Mouse (Mus musculus): ENCODE measurements around the gene Snta1. TPM values are rescaled to one million over a fixed set of nuclear protein-coding genes. Genes with fewer than 3 reads are reported as not detected.
A peak's percentile ranks its signal among the peaks of the same experiment; 100 is the strongest.
"Not testable (repeated sequence)": the region's sequence is repeated elsewhere in the genome, so short reads cannot be mapped to it uniquely, and the experiment has no call there.

Snta1 gene
- total RNA-seq, 2 experiments from 2014 or later = 88.8 to 90.4 TPM

- peak; percentile 54 for DNase-seq (ENCODE audit: low spot score)
- intact Hi-C loops (cut with DNase I) = loop anchor here (2.0 kb wide), 1 partner anchor 32 kb away; no protein-coding TSS in a partner anchor
Observed at GRCm38 (mm10) chr2:154374807-154375601, 32.9 kb downstream of the Snta1 start.

- DNase-seq (ENCODE audit: low spot score) = no peak
- intact Hi-C loops (cut with DNase I) = loop anchor here (2.0 kb wide), 1 partner anchor 33 kb away; no protein-coding TSS in a partner anchor
Observed at GRCm38 (mm10) chr2:154373961-154374632, 33.8 kb downstream of the Snta1 start.

GRCm38 (mm10) chr2:154372842-154373500, 34.9 kb downstream of the Snta1 start, which contains the start of gene Cdk5rap1:
Gene Cdk5rap1, minus strand, starts transcription at chr2:154373010.
- intact Hi-C loops (cut with DNase I) = no loop called here
- no peak for DNase-seq (ENCODE audit: low spot score)

GRCm38 (mm10) chr2:154372151-154372829, 35.6 kb downstream of the Snta1 start:
- intact Hi-C loops (cut with DNase I) = no loop called here
- peak; percentile 71 for DNase-seq (ENCODE audit: low spot score)

GRCm38 (mm10) chr2:154367510-154367909, 40.4 kb downstream of the Snta1 start:
- intact Hi-C loops (cut with DNase I) = no loop called here
- no peak for DNase-seq (ENCODE audit: low spot score)

- DNase-seq (ENCODE audit: low spot score); intact Hi-C loops (cut with DNase I): not testable (repeated sequence)
Observed at GRCm38 (mm10) chr2:154354000-154354425, 53.9 kb downstream of the Snta1 start.

- DNase-seq (ENCODE audit: low spot score) = no peak
- intact Hi-C loops (cut with DNase I) = no loop called here
Observed at GRCm38 (mm10) chr2:154348152-154348551, 59.7 kb downstream of the Snta1 start.

- DNase-seq (ENCODE audit: low spot score) = no peak
- intact Hi-C loops (cut with DNase I) = no loop called here
Observed at GRCm38 (mm10) chr2:154339356-154339755, 68.5 kb downstream of the Snta1 start.

- intact Hi-C loops (cut with DNase I) = no loop called here
Observed at GRCm38 (mm10) chr2:154338161-154338560, 69.7 kb downstream of the Snta1 start.

GRCm38 (mm10) chr2:154335572-154335971, 72.3 kb downstream of the Snta1 start:
- intact Hi-C loops (cut with DNase I) = no loop called here
- no peak for DNase-seq (ENCODE audit: low spot score)

More at GRCm38 (mm10) chr2:154338161-154338560, 69.7 kb downstream of the Snta1 start:
- DNase-seq (ENCODE audit: low spot score) = no peak

- intact Hi-C loops (cut with DNase I) = no loop called here
- DNase-seq (ENCODE audit: low spot score) = no peak
Observed at GRCm38 (mm10) chr2:154326852-154327251, 81.0 kb downstream of the Snta1 start.

Other genes with a start within 250 kb of the Snta1 start
- gene Bpifa5, start 245.5 kb downstream of the Snta1 start, total RNA-seq (2021) = not detected
- under 1 TPM in 1 of 2 experiments, not detected in 1; 0.17 TPM for gene Bpifb1, start 217.3 kb downstream of the Snta1 start, total RNA-seq (2021)
- gene Bpifb5, start 184.4 kb downstream of the Snta1 start, total RNA-seq (2021) = not detected
- gene Bpifb9a, start 150.2 kb downstream of the Snta1 start, total RNA-seq (2021) = not detected
- gene Bpifb9b, start 100.9 kb downstream of the Snta1 start, total RNA-seq (2021) = not detected
- gene Cdk5rap1, start 35.1 kb downstream of the Snta1 start, total RNA-seq (2021) = 10 to 100 TPM; 23.1 to 25.6 TPM
- gene Cbfa2t2, start 28.4 kb upstream of the Snta1 start, total RNA-seq (2021) = 10 to 100 TPM; 14.3 to 18.4 TPM
- not detected for gene 1700003F12Rik, start 139.0 kb upstream of the Snta1 start, total RNA-seq (2021)
- not detected for gene Actl10, start 143.7 kb upstream of the Snta1 start, total RNA-seq (2021)
- under 1 TPM; 0.36 to 0.39 TPM for gene Necab3, start 150.8 kb upstream of the Snta1 start, total RNA-seq (2021)
- gene E2f1, start 161.8 kb upstream of the Snta1 start, total RNA-seq (2021) = 1 to 10 TPM; 1.1 to 1.2 TPM
- 10 to 100 TPM; 23.9 to 26.0 TPM for gene Pxmp4, start 195.6 kb upstream of the Snta1 start, total RNA-seq (2021)
- 1 to 10 TPM; 3.0 to 3.1 TPM for gene Zfp341, start 205.2 kb upstream of the Snta1 start, total RNA-seq (2021)
- gene 4930519P11Rik, start 205.3 kb upstream of the Snta1 start, total RNA-seq (2021) = not detected
- gene Chmp4b, start 243.6 kb upstream of the Snta1 start, total RNA-seq (2021) = 100 to 1,000 TPM; 112 TPM